Mouse (Mus musculus) small intestine, adult 2 months (tissue): ENCODE results near the gene Ctbp2. TPM values are rescaled to one million over a fixed set of nuclear protein-coding genes. Genes with fewer than 3 reads are reported as not detected.

Source experiments
- H3K27ac ChIP-seq: fragments of 200-500 bp; 2 replicates; pipeline ENCODE4 v1.5.1; 2012; ENCODE audit warnings: low read depth, low read length, control low read depth, inconsistent platforms; ENCODE audit not compliant: insufficient read depth
- H3K27me3 ChIP-seq: fragments of 200-500 bp; 2 replicates; pipeline ENCODE4 v1.6.1; 2012; ENCODE audit warnings: mild to moderate bottlenecking, moderate library complexity, low read length, inconsistent platforms; ENCODE audit not compliant: control insufficient read depth, insufficient read depth
- H3K36me3 ChIP-seq: fragments of 200-500 bp; 2 replicates; pipeline ENCODE4 v1.6.1; 2012; ENCODE audit warnings: mild to moderate bottlenecking, low read length, control low read depth, inconsistent platforms; ENCODE audit not compliant: control insufficient read depth, insufficient read depth
- H3K4me1 ChIP-seq: fragments of 200-500 bp; 2 replicates; pipeline ENCODE4 v1.6.1; 2012; ENCODE audit warnings: low read length, inconsistent platforms, mixed read lengths; ENCODE audit not compliant: control insufficient read depth, insufficient read depth, insufficient read length
- H3K4me3 ChIP-seq: fragments of 200-500 bp; 2 replicates; pipeline ENCODE4 v1.5.1; 2012; ENCODE audit warnings: low read depth, mild to moderate bottlenecking, control low read depth, inconsistent platforms, low read length, moderate library complexity
- CTCF ChIP-seq: fragments of 200-500 bp; IDR thresholded peaks from 2 replicates; pipeline ENCODE4 v1.5.1; 2012; ENCODE audit warnings: low read depth, mild to moderate bottlenecking, control low read depth, inconsistent platforms, low read length, moderate library complexity, mixed read lengths; ENCODE audit not compliant: insufficient replicate concordance, insufficient read length; ENCODE audit errors: extremely low read depth
- POLR2A ChIP-seq: fragments of 200-500 bp; IDR thresholded peaks from 2 replicates; pipeline ENCODE4 v1.6.1; 2012; ENCODE audit warnings: low read depth, mild to moderate bottlenecking, control low read depth, inconsistent platforms, low read length, moderate library complexity
- WGBS: fragments of 180-500 bp; shearing (Covaris S2); methylation state at CpG from one replicate; pipeline ENCODE4 v1.1.7; 2018; 5-methylcytosine and 5-hydroxymethylcytosine counted together
- polyA plus RNA-seq: library from polyadenylated mRNA; depleted of rRNA; stranded (reverse); fragments of >200 nt; gene quantifications from 2 replicates; pipeline ENCODE4 v1.2.3, GENCODE M21; 2012

The Ctbp2 gene
- polyA plus RNA-seq, 1 experiment = 33.8 TPM

GRCm38 (mm10) chr7:133117815-133118214 is 6.3 kb downstream of the Ctbp2 start:
- TF ChIP-seq CTCF (no peak), POLR2A (no peak)
- WGBS = 42% methylated on average over 2 of the region's 2 CpGs
- Histone ChIP-seq H3K4me1 (peaks cover 23% of the 10 kb centered on the region), H3K36me3 (no peaks in the 10 kb centered on the region), H3K27ac (no peak overlapping the region), H3K4me3 (no peak overlapping the region), H3K27me3 (no peaks in the 10 kb centered on the region)

DNA sequence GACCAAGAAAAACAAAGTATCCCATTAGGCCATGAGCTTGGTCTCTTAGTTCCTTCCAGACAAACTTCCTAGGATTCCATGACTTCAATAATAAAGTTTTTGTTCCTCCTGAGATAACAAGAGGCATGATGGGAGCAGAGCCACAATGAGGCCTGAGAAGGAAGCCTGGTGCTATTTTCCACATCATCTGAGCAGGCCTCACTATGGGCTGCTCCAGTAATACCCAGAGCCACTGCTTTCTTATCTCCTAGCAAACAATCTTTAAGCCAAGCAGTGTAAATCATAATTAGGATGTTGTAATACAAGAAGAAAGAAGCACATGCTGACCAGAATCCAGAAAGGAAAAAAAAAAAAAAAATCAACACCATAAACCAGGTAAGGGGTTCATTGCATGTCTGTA is 7.6 kb downstream of the Ctbp2 start:
- H3K27me3 ChIP-seq = no peaks in the 10 kb centered on the region
- H3K27ac ChIP-seq = peak overlapping the region; percentile 94
- peaks cover 30% of the 10 kb centered on the region for H3K4me1 ChIP-seq
- H3K36me3 ChIP-seq = no peaks in the 10 kb centered on the region
- no peak for TF ChIP-seq CTCF
- H3K4me3 ChIP-seq = no peak overlapping the region

DNA sequence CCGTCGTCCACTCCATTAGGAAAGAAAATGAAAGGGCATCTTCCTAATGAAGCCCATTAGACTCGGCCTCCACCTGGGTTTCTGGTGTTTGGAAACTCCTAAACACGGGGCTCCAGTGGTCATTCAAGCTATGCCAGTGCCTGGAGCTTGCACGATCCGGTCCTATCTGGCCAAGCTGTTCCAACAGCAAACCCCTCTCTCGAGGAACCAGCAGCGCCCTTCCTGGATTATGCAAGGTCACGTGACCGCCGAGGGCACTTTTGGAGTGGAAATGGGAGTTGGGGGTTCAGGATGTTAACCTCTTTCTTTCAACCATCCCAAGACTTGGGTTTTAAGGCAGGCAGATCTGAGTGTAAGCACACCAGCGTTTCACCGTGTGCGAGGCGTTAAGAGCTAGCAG is 8.3 kb downstream of the Ctbp2 start:
- Histone ChIP-seq H3K36me3 (no peaks in the 10 kb centered on the region), H3K4me3 (peak overlapping the region; percentile 61), H3K27me3 (no peaks in the 10 kb centered on the region), H3K4me1 (peaks cover 30% of the 10 kb centered on the region), H3K27ac (peak overlapping the region; percentile 94)
- TF ChIP-seq CTCF (no peak), POLR2A (no peak)
- WGBS = 10% methylated on average over 15 of the region's 15 CpGs

- no peaks in the 10 kb centered on the region for H3K27me3 ChIP-seq
- TF ChIP-seq CTCF (no peak), POLR2A (peak; percentile 44; the same call in 1 of the 2 replicates)
- 14% methylated on average over 19 of the region's 20 CpGs for WGBS
- H3K36me3 ChIP-seq = no peaks in the 10 kb centered on the region
- peak overlapping the region; percentile 94 for H3K27ac ChIP-seq
- H3K4me3 ChIP-seq = peak overlapping the region; percentile 61
- peaks cover 30% of the 10 kb centered on the region for H3K4me1 ChIP-seq
Observed at GRCm38 (mm10) chr7:133114847-133115470, 9.2 kb downstream of the Ctbp2 start.

- 54% methylated on average over 8 of the region's 8 CpGs for WGBS
- H3K4me3 ChIP-seq = no peak overlapping the region
- no peaks in the 10 kb centered on the region for H3K36me3 ChIP-seq
- peak overlapping the region; percentile 61 for H3K27ac ChIP-seq
- H3K27me3 ChIP-seq = no peaks in the 10 kb centered on the region
- H3K4me1 ChIP-seq = peaks cover 33% of the 10 kb centered on the region
- no peak for TF ChIP-seq CTCF
- TF ChIP-seq POLR2A = no peak
Observed at GRCm38 (mm10) chr7:133113185-133113895, 10.8 kb downstream of the Ctbp2 start.

GRCm38 (mm10) chr7:133112351-133112831 is 11.8 kb downstream of the Ctbp2 start:
- Histone ChIP-seq H3K4me3 (no peak overlapping the region), H3K36me3 (no peaks in the 10 kb centered on the region), H3K4me1 (peaks cover 37% of the 10 kb centered on the region), H3K27me3 (no peaks in the 10 kb centered on the region), H3K27ac (peak overlapping the region; percentile 61)
- 16% methylated on average over 6 of the region's 6 CpGs for WGBS
- TF ChIP-seq POLR2A (no peak), CTCF (no peak)

DNA sequence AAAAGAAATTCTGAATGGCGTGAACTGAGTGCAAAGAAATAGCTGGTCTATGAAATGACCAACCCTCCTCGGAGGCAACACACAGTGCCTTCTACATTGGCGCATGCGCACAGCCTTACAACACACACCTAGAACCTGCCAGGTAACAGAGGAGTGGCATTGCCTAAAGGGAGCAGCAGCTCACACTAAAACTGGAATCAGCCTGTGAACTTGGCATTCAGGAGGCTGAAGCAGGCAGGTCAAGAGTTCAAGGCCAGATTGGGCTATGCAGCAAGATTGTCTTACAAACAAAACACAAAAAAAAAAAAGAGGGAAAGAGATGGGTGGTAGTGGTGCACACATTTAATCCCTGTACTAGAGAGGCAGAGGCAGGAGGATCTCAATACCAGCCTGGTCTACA is 14.7 kb downstream of the Ctbp2 start:
- TF ChIP-seq CTCF = no peak
- TF ChIP-seq POLR2A = no peak
- Histone ChIP-seq H3K27me3 (no peaks in the 10 kb centered on the region), H3K36me3 (no peaks in the 10 kb centered on the region), H3K27ac (no peak overlapping the region), H3K4me3 (no peak overlapping the region), H3K4me1 (peaks cover 32% of the 10 kb centered on the region)
- WGBS = 87% methylated on average over 4 of the region's 4 CpGs
